Mouse (Mus musculus): ENCODE results near the gene Cd2ap. TPM values are rescaled to one million over a fixed set of nuclear protein-coding genes. Genes with fewer than 3 reads are reported as not detected.

Cd2ap gene
- polyA plus RNA-seq, 2 experiments = 27.8 to 30.9 TPM

- DNase-seq (ENCODE audit: low spot score) (peak; percentile 84), ATAC-seq (ENCODE audit: low FRiP score, low read depth) (peak; percentile 75)
- no peak for TF ChIP-seq POLR2A (IDR thresholded peaks at IDR 0.05; ENCODE audit: borderline replicate concordance, extremely low read depth, insufficient read depth, insufficient read length)
- H3K4me1 ChIP-seq (ENCODE audit: control insufficient read depth, insufficient read depth, low read length) = no peaks in the 10 kb centered on the region
- WGBS = 54% methylated on average over 7 of the region's 7 CpGs
- no peak overlapping the region for H3K4me2 ChIP-seq (replicated peaks; ENCODE audit: low read depth, low read length, severe bottlenecking)
- H3K4me3 ChIP-seq (replicated peaks; ENCODE audit: low read length) = no peak overlapping the region
- no peaks in the 10 kb centered on the region for H3K36me3 ChIP-seq (ENCODE audit: control insufficient read depth, insufficient read depth, low read length)
- H3K27ac ChIP-seq (replicated peaks; ENCODE audit: low read depth, low read length) = no peak overlapping the region
- no peaks in the 10 kb centered on the region for H3K9me3 ChIP-seq (ENCODE audit: control insufficient read depth, low read length)
- no peak overlapping the region for H3K9ac ChIP-seq (ENCODE audit: low read depth, low read length, severe bottlenecking)
- no peaks in the 10 kb centered on the region for H3K27me3 ChIP-seq (ENCODE audit: control insufficient read depth, insufficient read depth, low read length)
Observed at GRCm38 (mm10) chr17:42782156-42782757, 94.2 kb downstream of the Cd2ap start.

GRCm38 (mm10) chr17:42753791-42754190 is 122.7 kb downstream of the Cd2ap start:
- H3K4me2 ChIP-seq (replicated peaks; ENCODE audit: low read depth, low read length, severe bottlenecking) = no peak overlapping the region
- no peaks in the 10 kb centered on the region for H3K9me3 ChIP-seq (ENCODE audit: control insufficient read depth, low read length)
- H3K27ac ChIP-seq (replicated peaks; ENCODE audit: low read depth, low read length) = no peak overlapping the region
- H3K4me3 ChIP-seq (replicated peaks; ENCODE audit: low read length) = no peak overlapping the region
- no peaks in the 10 kb centered on the region for H3K36me3 ChIP-seq (ENCODE audit: control insufficient read depth, insufficient read depth, low read length)
- 44% methylated on average over 2 of the region's 2 CpGs for WGBS
- no peaks in the 10 kb centered on the region for H3K27me3 ChIP-seq (ENCODE audit: control insufficient read depth, insufficient read depth, low read length)
- no peak overlapping the region for H3K9ac ChIP-seq (ENCODE audit: low read depth, low read length, severe bottlenecking)
- DNase-seq (ENCODE audit: low spot score) (no peak), ATAC-seq (ENCODE audit: low FRiP score, low read depth) (no peak)
- no peaks in the 10 kb centered on the region for H3K4me1 ChIP-seq (ENCODE audit: control insufficient read depth, insufficient read depth, low read length)
- TF ChIP-seq POLR2A (IDR thresholded peaks at IDR 0.05; ENCODE audit: borderline replicate concordance, extremely low read depth, insufficient read depth, insufficient read length) = no peak

- H3K9ac ChIP-seq (ENCODE audit: low read depth, low read length, severe bottlenecking) = no peak overlapping the region
- TF ChIP-seq POLR2A (IDR thresholded peaks at IDR 0.05; ENCODE audit: borderline replicate concordance, extremely low read depth, insufficient read depth, insufficient read length) = no peak
- no peak overlapping the region for H3K27ac ChIP-seq (replicated peaks; ENCODE audit: low read depth, low read length)
- no peak for DNase-seq (ENCODE audit: low spot score)
- no peaks in the 10 kb centered on the region for H3K27me3 ChIP-seq (ENCODE audit: control insufficient read depth, insufficient read depth, low read length)
- no peak overlapping the region for H3K4me2 ChIP-seq (replicated peaks; ENCODE audit: low read depth, low read length, severe bottlenecking)
- 86% methylated on average over 2 of the region's 2 CpGs for WGBS
- no peaks in the 10 kb centered on the region for H3K9me3 ChIP-seq (ENCODE audit: control insufficient read depth, low read length)
- H3K4me1 ChIP-seq (ENCODE audit: control insufficient read depth, insufficient read depth, low read length) = no peaks in the 10 kb centered on the region
- no peak for ATAC-seq (ENCODE audit: low FRiP score, low read depth)
- H3K4me3 ChIP-seq (replicated peaks; ENCODE audit: low read length) = no peak overlapping the region
- no peaks in the 10 kb centered on the region for H3K36me3 ChIP-seq (ENCODE audit: control insufficient read depth, insufficient read depth, low read length)
Observed at GRCm38 (mm10) chr17:42752173-42752572, 124.3 kb downstream of the Cd2ap start.

GRCm38 (mm10) chr17:42745657-42746420 is 130.6 kb downstream of the Cd2ap start:
- Histone ChIP-seq H3K4me1 (ENCODE audit: control insufficient read depth, insufficient read depth, low read length) (no peaks in the 10 kb centered on the region), H3K4me3 (replicated peaks; ENCODE audit: low read length) (no peak overlapping the region), H3K36me3 (ENCODE audit: control insufficient read depth, insufficient read depth, low read length) (no peaks in the 10 kb centered on the region), H3K27ac (replicated peaks; ENCODE audit: low read depth, low read length) (no peak overlapping the region), H3K9ac (ENCODE audit: low read depth, low read length, severe bottlenecking) (no peak overlapping the region), H3K9me3 (ENCODE audit: control insufficient read depth, low read length) (no peaks in the 10 kb centered on the region), H3K4me2 (replicated peaks; ENCODE audit: low read depth, low read length, severe bottlenecking) (no peak overlapping the region), H3K27me3 (ENCODE audit: control insufficient read depth, insufficient read depth, low read length) (no peaks in the 10 kb centered on the region)
- 64% methylated on average over 6 of the region's 6 CpGs for WGBS
- no peak for DNase-seq (ENCODE audit: low spot score)
- ATAC-seq (ENCODE audit: low FRiP score, low read depth) = no peak
- TF ChIP-seq POLR2A (IDR thresholded peaks at IDR 0.05; ENCODE audit: borderline replicate concordance, extremely low read depth, insufficient read depth, insufficient read length) = no peak

Other genes starting within 250 kb of the Cd2ap start
- 2.1 and 2.5 TPM in 2 replicates for gene Adgrf4, start 184.4 kb downstream of the Cd2ap start, polyA plus RNA-seq (2012; rRNA removed)
- gene Adgrf4, start 184.4 kb downstream of the Cd2ap start, polyA plus RNA-seq (2014; fragmentation: Nextera tagmentation; extraction: Ambion mirVana) = 4.6 and 6.0 TPM in 2 replicates
- 0.72 and 0.73 TPM in 2 replicates for gene Adgrf2, start 134.5 kb downstream of the Cd2ap start, polyA plus RNA-seq (2012; rRNA removed)
- 1.1 and 2.0 TPM in 2 replicates for gene Adgrf2, start 134.5 kb downstream of the Cd2ap start, polyA plus RNA-seq (2014; fragmentation: Nextera tagmentation; extraction: Ambion mirVana)
- gene Tnfrsf21, start 139.9 kb upstream of the Cd2ap start, polyA plus RNA-seq (2012; rRNA removed) = 25.0 and 31.6 TPM in 2 replicates
- 24.5 and 25.5 TPM in 2 replicates for gene Tnfrsf21, start 139.9 kb upstream of the Cd2ap start, polyA plus RNA-seq (2014; fragmentation: Nextera tagmentation; extraction: Ambion mirVana)

Data from limb, embryonic 14.5 days (tissue).